Mouse (Mus musculus): ENCODE measurements around the gene 1700088E04Rik. TPM values are rescaled to one million over a fixed set of nuclear protein-coding genes. Genes with fewer than 3 reads are reported as not detected.

1700088E04Rik gene
- polyA plus RNA-seq, 2 experiments = 4.7 to 7.1 TPM

- H3K4me2 ChIP-seq (replicated peaks; ENCODE audit: low read depth, low read length, severe bottlenecking) = no peak overlapping the region
- TF ChIP-seq POLR2A (IDR thresholded peaks at IDR 0.05; ENCODE audit: borderline replicate concordance, extremely low read depth, insufficient read depth, insufficient read length) = no peak
- no peaks in the 10 kb centered on the region for H3K4me1 ChIP-seq (ENCODE audit: control insufficient read depth, insufficient read depth, low read length)
- no peaks in the 10 kb centered on the region for H3K9me3 ChIP-seq (ENCODE audit: control insufficient read depth, low read length)
- ATAC-seq (ENCODE audit: low FRiP score, low read depth) (no peak), DNase-seq (ENCODE audit: low spot score) (no peak)
- no peaks in the 10 kb centered on the region for H3K27me3 ChIP-seq (ENCODE audit: control insufficient read depth, insufficient read depth, low read length)
- 60% methylated on average over 6 of the region's 6 CpGs for WGBS
- H3K36me3 ChIP-seq (ENCODE audit: control insufficient read depth, insufficient read depth, low read length) = peaks cover 49% of the 10 kb centered on the region
- H3K27ac ChIP-seq (replicated peaks; ENCODE audit: low read depth, low read length) = no peak overlapping the region; the same call in 1 of the 2 replicates
- H3K4me3 ChIP-seq (replicated peaks; ENCODE audit: low read length) = no peak overlapping the region
- H3K9ac ChIP-seq (ENCODE audit: low read depth, low read length, severe bottlenecking) = no peak overlapping the region
Observed at GRCm38 (mm10) chr15:79152709-79153108, 11.7 kb upstream of the 1700088E04Rik start.

GRCm38 (mm10) chr15:79151881-79152280 is 10.8 kb upstream of the 1700088E04Rik start:
- no peaks in the 10 kb centered on the region for H3K9me3 ChIP-seq (ENCODE audit: control insufficient read depth, low read length)
- no peak for TF ChIP-seq POLR2A (IDR thresholded peaks at IDR 0.05; ENCODE audit: borderline replicate concordance, extremely low read depth, insufficient read depth, insufficient read length)
- no peak overlapping the region for H3K4me2 ChIP-seq (replicated peaks; ENCODE audit: low read depth, low read length, severe bottlenecking)
- peak overlapping the region; percentile 65 for H3K27ac ChIP-seq (replicated peaks; ENCODE audit: low read depth, low read length)
- ATAC-seq (ENCODE audit: low FRiP score, low read depth) = no peak
- no peak for DNase-seq (ENCODE audit: low spot score)
- H3K9ac ChIP-seq (ENCODE audit: low read depth, low read length, severe bottlenecking) = no peak overlapping the region
- H3K4me3 ChIP-seq (replicated peaks; ENCODE audit: low read length) = no peak overlapping the region
- H3K4me1 ChIP-seq (ENCODE audit: control insufficient read depth, insufficient read depth, low read length) = no peaks in the 10 kb centered on the region
- WGBS = 71% methylated on average over 8 of the region's 8 CpGs
- H3K36me3 ChIP-seq (ENCODE audit: control insufficient read depth, insufficient read depth, low read length) = peaks cover 57% of the 10 kb centered on the region
- no peaks in the 10 kb centered on the region for H3K27me3 ChIP-seq (ENCODE audit: control insufficient read depth, insufficient read depth, low read length)

DNA sequence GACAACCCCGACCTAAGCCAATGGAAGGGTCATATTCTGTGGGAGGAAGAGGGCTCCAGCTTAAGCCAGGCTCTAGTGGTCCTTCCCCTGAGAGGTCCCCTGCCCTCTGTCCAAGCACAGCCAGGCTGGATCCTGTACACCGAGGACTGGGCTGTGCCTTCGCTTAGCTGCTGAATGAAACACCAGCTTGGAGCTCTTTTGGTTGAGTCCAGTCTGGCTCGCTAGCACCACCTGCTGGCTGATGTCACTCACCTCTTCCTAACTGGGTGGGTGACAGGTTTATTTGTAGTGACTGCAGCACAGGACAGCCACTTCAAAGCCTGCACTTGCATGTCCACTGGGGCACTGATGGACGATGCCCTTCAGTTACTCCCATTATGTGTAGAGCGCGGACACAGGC is 7.5 kb upstream of the 1700088E04Rik start:
- DNase-seq (ENCODE audit: low spot score) = peak; percentile 85
- Histone ChIP-seq H3K36me3 (ENCODE audit: control insufficient read depth, insufficient read depth, low read length) (peaks cover 83% of the 10 kb centered on the region), H3K4me2 (replicated peaks; ENCODE audit: low read depth, low read length, severe bottlenecking) (no peak overlapping the region), H3K9me3 (ENCODE audit: control insufficient read depth, low read length) (no peaks in the 10 kb centered on the region), H3K4me1 (ENCODE audit: control insufficient read depth, insufficient read depth, low read length) (no peaks in the 10 kb centered on the region), H3K27me3 (ENCODE audit: control insufficient read depth, insufficient read depth, low read length) (no peaks in the 10 kb centered on the region), H3K27ac (replicated peaks; ENCODE audit: low read depth, low read length) (no peak overlapping the region), H3K4me3 (replicated peaks; ENCODE audit: low read length) (no peak overlapping the region), H3K9ac (ENCODE audit: low read depth, low read length, severe bottlenecking) (no peak overlapping the region)
- WGBS = 52% methylated on average over 7 of the region's 7 CpGs
- no peak for TF ChIP-seq POLR2A (IDR thresholded peaks at IDR 0.05; ENCODE audit: borderline replicate concordance, extremely low read depth, insufficient read depth, insufficient read length)
- peak; percentile 62; the same call in 1 of the 2 replicates for ATAC-seq (ENCODE audit: low FRiP score, low read depth)

DNA sequence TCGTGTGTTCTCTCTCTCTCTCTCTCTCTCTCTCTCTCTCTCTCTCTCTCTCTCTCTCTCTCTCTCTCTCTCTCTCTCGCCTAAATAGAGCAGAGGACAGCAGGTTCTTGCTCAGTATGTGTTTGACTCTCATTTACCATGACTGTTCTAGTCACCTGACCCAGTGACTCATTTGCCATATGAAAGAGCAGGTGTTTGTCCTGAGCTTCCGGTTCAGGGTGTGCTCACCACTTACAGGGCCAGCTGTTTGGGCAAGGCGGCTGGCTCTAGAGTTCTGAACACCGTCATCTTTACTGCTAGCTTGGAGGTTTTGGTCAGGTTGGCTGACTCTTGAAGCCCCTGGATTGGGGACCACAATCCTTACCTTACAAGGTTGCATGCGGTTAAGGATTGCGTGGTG is 4.5 kb upstream of the 1700088E04Rik start:
- 0 out of 2 replicates have a peak, but pooled peaks cover 4% of the 10 kb centered on the region for H3K4me1 ChIP-seq (ENCODE audit: control insufficient read depth, insufficient read depth, low read length)
- ATAC-seq (ENCODE audit: low FRiP score, low read depth) = no peak
- H3K9me3 ChIP-seq (ENCODE audit: control insufficient read depth, low read length) = no peaks in the 10 kb centered on the region
- no peak for DNase-seq (ENCODE audit: low spot score)
- WGBS = 88% methylated on average over 7 of the region's 7 CpGs
- H3K36me3 ChIP-seq (ENCODE audit: control insufficient read depth, insufficient read depth, low read length) = peaks cover 57% of the 10 kb centered on the region
- no peaks in the 10 kb centered on the region for H3K27me3 ChIP-seq (ENCODE audit: control insufficient read depth, insufficient read depth, low read length)
- H3K4me3 ChIP-seq (replicated peaks; ENCODE audit: low read length) = no peak overlapping the region
- no peak overlapping the region for H3K27ac ChIP-seq (replicated peaks; ENCODE audit: low read depth, low read length)
- no peak overlapping the region for H3K9ac ChIP-seq (ENCODE audit: low read depth, low read length, severe bottlenecking)
- TF ChIP-seq POLR2A (IDR thresholded peaks at IDR 0.05; ENCODE audit: borderline replicate concordance, extremely low read depth, insufficient read depth, insufficient read length) = no peak
- no peak overlapping the region for H3K4me2 ChIP-seq (replicated peaks; ENCODE audit: low read depth, low read length, severe bottlenecking)

GRCm38 (mm10) chr15:79144021-79144420 is 3.0 kb upstream of the 1700088E04Rik start:
- no peak overlapping the region for H3K9ac ChIP-seq (ENCODE audit: low read depth, low read length, severe bottlenecking)
- ATAC-seq (ENCODE audit: low FRiP score, low read depth) (no peak), DNase-seq (ENCODE audit: low spot score) (no peak)
- H3K9me3 ChIP-seq (ENCODE audit: control insufficient read depth, low read length) = no peaks in the 10 kb centered on the region
- no peak overlapping the region for H3K4me2 ChIP-seq (replicated peaks; ENCODE audit: low read depth, low read length, severe bottlenecking)
- no peaks in the 10 kb centered on the region for H3K27me3 ChIP-seq (ENCODE audit: control insufficient read depth, insufficient read depth, low read length)
- 82% methylated on average over 8 of the region's 8 CpGs for WGBS
- peaks cover 46% of the 10 kb centered on the region for H3K36me3 ChIP-seq (ENCODE audit: control insufficient read depth, insufficient read depth, low read length)
- H3K4me3 ChIP-seq (replicated peaks; ENCODE audit: low read length) = no peak overlapping the region
- TF ChIP-seq POLR2A (IDR thresholded peaks at IDR 0.05; ENCODE audit: borderline replicate concordance, extremely low read depth, insufficient read depth, insufficient read length) = no peak
- no peak overlapping the region for H3K27ac ChIP-seq (replicated peaks; ENCODE audit: low read depth, low read length)
- H3K4me1 ChIP-seq (ENCODE audit: control insufficient read depth, insufficient read depth, low read length) = 0 out of 2 replicates have a peak, but pooled peaks cover 4% of the 10 kb centered on the region

GRCm38 (mm10) chr15:79143316-79143715 is 2.3 kb upstream of the 1700088E04Rik start:
- no peaks in the 10 kb centered on the region for H3K27me3 ChIP-seq (ENCODE audit: control insufficient read depth, insufficient read depth, low read length)
- 81% methylated on average over 12 of the region's 12 CpGs for WGBS
- H3K27ac ChIP-seq (replicated peaks; ENCODE audit: low read depth, low read length) = no peak overlapping the region
- H3K36me3 ChIP-seq (ENCODE audit: control insufficient read depth, insufficient read depth, low read length) = peaks cover 40% of the 10 kb centered on the region
- no peak overlapping the region for H3K9ac ChIP-seq (ENCODE audit: low read depth, low read length, severe bottlenecking)
- no peak overlapping the region for H3K4me2 ChIP-seq (replicated peaks; ENCODE audit: low read depth, low read length, severe bottlenecking)
- no peak for DNase-seq (ENCODE audit: low spot score)
- TF ChIP-seq POLR2A (IDR thresholded peaks at IDR 0.05; ENCODE audit: borderline replicate concordance, extremely low read depth, insufficient read depth, insufficient read length) = no peak
- H3K4me1 ChIP-seq (ENCODE audit: control insufficient read depth, insufficient read depth, low read length) = 0 out of 2 replicates have a peak, but pooled peaks cover 4% of the 10 kb centered on the region
- H3K4me3 ChIP-seq (replicated peaks; ENCODE audit: low read length) = no peak overlapping the region
- ATAC-seq (ENCODE audit: low FRiP score, low read depth) = no peak
- no peaks in the 10 kb centered on the region for H3K9me3 ChIP-seq (ENCODE audit: control insufficient read depth, low read length)

Data from limb, embryonic 14.5 days (tissue).